Mouse (Mus musculus) small intestine, adult 2 months (tissue): ENCODE measurements at regions not wholly inside any gene's neighbourhood (a gene's known extent, or its start where the extent isn't known, plus 50 kb on each side); places are given as distances from the start of the nearest gene placed in this dataset.

Experiments used
- CTCF ChIP-seq: fragments of 200-500 bp; IDR thresholded peaks from 2 replicates; pipeline ENCODE4 v1.5.1; 2012; ENCODE audit warnings: low read depth, mild to moderate bottlenecking, control low read depth, inconsistent platforms, low read length, moderate library complexity, mixed read lengths; ENCODE audit not compliant: insufficient replicate concordance, insufficient read length; ENCODE audit errors: extremely low read depth
- POLR2A ChIP-seq: fragments of 200-500 bp; IDR thresholded peaks from 2 replicates; pipeline ENCODE4 v1.6.1; 2012; ENCODE audit warnings: low read depth, mild to moderate bottlenecking, control low read depth, inconsistent platforms, low read length, moderate library complexity

DNA sequence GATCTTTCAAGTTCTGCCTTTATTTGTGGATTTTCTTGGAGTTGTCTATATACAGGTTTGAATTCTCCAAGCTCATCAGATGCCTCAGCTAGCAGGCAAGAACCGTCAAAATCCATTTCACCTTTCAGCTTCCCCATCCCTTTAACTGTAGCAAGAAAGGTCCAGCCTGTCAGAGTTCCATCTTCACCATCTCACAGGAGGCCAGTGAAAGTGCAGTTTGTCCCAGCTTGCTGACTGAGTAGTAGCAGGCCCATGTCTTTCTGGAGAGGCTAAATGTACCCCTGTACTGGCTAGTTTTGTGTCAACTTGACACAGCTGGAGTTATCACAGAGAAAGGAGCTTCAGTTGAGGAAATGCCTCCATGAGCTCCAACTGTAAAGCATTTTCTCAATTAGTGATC lies 67.7 kb upstream of the 1700024P04Rik start:
- TF ChIP-seq POLR2A (no peak), CTCF (no peak)
